Mouse (Mus musculus) urinary bladder, postnatal 14 days (tissue): Measurements from ENCODE around the gene Galntl6.

ENCODE experiments used
- DNase-seq: peaks from one replicate; pipeline ENCODE4 v3.0.0; 2021; ENCODE audit warnings: low spot score

Galntl6 gene

DNA sequence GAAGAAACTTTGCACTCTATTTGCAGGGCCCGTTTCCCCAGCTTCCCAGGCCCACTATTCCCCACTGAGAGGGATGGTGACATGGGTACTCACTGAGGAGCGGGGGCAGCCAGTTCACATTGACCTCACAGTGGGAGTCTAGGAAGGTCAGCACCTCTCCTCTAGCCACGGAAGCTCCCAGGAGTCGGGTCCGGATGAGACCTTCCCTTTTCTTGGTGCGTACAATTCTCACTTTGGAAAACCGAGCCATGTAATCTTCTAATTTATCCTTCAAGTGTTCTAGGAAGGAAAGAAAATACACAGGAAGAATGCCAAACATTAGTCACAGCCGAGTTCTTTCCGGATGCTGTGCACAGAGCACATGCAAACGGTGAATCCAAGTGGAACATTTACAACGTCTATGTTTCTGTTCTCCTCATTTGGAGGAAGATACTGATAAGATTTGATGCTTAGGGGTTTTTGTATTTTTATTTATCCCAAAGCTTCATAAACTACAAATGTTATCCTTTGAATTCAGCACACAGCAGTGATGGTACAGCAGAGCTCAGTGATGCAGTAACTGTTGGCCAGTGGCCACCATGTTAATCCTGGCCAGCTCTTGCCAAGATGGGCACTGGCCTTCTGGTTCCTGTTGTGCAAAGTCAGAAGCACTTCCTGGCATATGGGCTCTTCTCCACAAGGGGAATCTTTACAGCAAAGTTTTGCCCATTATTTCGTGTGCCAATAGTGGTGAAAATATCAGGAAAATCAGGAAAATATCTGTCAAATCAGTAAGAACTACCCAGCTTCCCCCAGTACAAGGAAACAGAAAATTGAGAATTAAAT, 949.9 kb downstream of the Galntl6 start:
- peak; percentile 12 for DNase-seq

DNA sequence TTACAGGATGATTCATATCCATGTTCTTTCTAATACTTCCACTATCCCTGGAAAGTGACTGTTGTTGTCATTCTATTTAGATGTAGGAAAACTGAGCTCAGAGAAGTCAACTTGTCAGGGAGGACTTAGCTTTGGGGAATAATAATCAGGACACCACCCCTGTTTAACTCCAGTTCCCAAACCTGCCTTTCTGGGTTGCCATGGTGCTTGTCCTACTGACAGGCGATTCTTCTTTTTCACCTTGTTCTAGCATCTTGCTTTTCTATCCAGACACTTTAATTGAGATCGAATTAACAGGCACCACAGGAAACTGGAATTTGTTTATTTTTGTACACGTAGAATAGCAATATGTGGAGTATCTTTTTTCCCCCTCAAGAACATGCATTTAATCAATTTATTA, 953.3 kb downstream of the Galntl6 start:
- no peak for DNase-seq

DNA sequence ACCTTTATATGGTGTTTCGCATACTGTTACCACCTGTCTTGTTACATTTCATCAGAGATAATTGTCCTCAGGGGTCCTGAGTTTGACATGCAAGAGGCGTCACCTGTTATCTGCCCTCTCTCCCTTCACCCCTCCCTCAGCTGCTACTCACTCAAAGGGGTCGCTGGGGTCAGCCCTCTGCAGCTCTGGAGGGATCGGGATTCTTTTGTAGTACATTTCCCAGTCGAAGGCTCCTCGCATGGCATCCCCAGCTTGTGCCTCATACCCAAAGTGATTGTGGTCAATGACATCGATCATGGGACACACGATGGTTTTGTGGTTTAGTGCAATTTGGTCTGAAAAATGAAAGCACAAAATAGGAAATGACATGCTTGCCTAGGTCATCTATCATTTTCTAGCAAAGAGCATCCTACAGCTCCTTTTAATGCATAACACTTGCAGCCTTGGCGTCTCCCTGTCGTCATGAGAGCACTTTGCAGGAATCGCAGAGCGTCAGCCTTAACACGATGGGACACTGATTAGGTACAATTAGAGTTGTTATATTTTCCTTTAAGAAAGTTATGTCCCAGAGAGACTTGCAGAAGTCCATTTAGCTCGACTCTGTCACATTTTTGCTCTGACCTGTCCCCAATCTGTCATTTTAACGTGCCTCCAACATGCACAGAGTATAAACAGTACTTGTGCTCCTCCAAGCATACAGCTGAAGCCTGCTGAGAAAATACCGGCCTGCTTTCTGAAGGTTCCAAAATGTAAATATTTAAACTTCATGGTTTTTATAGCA, 954.1 kb downstream of the Galntl6 start:
- DNase-seq, result no peak

DNA sequence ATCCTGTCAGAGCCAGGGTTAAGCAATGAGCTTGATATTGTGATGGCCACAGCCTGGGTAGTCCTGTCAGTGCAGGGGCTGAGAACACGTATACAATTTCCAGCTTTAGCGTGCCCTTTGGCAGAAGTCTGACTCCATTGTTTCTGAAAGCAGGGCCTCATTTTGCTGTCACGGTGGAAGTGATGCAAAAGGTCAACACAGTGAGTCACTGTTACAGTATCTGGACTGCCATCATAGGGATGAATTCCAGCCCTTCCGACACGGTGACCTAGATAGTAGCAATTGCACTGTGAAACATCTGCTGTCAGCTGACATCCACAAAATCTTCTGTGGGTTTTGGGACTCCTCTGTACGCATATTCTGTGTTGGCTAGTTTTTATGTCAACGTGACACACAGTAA, 956.9 kb downstream of the Galntl6 start:
- DNase-seq, result no peak

DNA sequence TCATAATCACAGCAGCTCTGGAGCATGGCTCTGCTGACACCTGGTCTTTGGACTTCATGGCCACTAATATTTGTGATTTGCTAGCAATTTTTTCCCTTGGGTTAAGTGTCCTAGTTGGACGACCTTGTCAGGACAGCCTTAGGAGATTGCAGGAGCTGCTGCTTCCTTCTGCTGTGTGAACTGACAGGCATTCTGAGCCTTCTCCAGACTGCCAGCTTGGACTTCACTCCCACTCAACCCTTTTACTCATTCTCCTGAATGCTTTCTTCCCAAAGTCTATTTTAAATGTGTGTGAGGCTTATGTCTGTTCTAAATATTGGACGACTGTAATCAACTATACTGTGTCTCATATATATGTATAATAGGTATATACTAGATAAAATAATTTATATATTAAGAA, 971.3 kb downstream of the Galntl6 start:
- no peak for DNase-seq

DNA sequence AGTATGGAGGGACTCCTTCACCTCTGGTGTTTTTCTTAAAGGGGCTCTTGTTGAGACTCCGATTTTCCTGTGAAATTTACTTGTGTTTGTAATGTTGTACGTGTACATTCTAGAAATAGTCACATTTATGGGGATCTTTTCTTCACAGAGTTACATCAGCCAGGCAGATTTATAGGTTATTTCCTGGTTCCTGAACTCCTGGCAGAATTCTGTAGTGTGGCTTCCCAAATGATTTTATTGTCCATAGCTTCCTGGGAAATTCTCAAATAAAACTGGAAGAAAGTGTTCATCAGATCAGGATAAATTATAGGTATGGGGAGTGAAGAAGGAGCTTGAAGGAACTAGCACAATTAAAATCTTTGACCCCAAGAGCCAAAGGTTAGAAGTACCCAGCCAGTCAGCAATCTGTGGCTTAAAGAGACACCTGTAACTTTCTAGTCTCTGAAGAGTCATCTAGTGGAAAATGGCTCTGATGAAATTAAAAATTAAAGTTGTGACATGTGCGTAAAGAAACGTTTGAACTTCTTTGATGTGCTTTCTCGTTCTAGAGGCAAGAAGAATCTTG, 972.5 kb downstream of the Galntl6 start:
- DNase-seq, result no peak

DNA sequence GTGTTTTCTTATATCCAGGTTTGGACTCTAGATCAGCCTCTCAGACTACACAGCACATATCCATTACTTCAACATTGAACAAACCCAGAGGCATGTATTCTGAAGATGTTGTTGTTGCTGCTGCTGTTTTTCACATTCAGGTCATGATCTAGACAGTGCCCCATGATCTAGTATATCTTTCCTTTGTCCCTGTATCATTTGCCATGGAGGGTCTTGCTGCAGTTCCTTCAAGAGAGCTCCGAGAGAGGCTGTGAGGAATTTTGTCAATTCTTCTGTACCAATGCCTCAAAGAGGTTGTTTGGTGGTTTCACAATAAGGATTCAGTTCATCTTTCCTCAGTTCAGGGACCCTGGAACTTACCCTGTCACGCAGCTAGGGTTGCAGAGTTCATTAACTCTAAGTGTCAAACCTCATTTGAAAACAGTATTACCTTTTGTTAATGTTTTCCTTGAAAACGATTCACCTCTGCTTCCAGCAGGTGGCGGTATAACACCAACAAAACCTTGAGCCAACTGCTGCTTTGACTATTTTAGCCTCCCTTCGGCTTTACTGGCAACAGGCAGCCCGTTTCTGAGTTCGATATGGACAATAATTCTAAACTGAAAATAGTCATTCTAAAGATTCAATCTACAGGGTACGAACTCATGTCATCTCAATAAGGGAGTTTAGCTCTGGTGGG, 973.1 kb downstream of the Galntl6 start:
- peak; percentile 47 for DNase-seq

DNA sequence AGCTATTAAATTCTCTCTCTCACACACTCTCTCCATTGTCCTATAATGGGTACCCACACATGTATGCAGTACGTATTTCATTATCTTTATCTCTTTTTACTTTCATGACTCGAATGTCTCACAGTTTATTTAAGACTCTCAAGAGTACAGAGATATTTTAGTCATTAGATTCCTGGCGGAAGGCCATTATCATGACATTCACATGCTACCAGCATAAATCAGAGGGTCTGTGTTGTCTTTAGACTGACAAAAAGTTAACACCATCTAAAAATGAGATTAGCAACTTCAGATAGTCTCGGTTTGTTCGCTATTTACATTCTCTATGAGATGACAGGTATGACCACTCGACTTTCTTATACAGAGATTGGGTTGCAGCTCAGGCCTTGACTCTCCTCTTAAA, 985.4 kb downstream of the Galntl6 start:
- DNase-seq, result no peak

DNA sequence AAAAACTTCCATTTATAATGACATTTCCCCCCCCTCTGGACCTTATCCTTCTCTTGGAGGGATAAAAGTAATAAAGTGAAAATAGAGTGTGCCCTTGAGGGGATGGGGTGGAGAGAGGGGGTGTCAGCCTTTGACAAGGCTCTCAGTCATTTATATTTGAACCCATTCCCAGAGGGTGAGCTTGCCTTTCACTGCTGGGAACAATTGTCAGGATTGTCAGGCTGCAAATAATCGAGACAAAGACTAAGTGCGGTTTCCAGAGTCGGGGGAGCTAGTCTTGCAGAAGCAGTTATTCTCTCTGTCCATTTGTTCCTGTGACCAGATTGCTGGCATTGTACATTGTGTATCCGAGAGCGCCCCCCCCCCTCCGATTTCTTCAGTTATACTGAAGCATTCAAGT, 988.9 kb downstream of the Galntl6 start:
- no peak for DNase-seq

DNA sequence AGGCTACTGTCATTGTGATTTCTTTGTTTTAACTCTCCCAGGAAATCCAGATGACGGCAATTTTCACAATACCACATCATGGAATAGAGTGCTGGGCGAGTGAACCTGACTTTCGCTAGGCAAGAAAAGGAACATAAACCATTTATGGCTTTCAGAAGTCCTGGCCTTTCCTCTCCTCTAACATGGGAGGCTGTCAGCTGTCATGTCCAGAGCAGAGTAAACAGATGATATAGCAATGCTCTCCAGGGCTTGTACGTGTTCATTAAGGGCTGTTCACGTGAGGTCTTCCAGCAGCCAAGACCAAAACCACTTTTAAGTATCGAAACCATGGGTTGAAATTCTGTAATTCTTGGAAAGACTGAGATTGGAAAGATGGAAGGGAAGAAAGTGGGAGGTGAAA, 989.3 kb downstream of the Galntl6 start:
- no peak for DNase-seq

DNA sequence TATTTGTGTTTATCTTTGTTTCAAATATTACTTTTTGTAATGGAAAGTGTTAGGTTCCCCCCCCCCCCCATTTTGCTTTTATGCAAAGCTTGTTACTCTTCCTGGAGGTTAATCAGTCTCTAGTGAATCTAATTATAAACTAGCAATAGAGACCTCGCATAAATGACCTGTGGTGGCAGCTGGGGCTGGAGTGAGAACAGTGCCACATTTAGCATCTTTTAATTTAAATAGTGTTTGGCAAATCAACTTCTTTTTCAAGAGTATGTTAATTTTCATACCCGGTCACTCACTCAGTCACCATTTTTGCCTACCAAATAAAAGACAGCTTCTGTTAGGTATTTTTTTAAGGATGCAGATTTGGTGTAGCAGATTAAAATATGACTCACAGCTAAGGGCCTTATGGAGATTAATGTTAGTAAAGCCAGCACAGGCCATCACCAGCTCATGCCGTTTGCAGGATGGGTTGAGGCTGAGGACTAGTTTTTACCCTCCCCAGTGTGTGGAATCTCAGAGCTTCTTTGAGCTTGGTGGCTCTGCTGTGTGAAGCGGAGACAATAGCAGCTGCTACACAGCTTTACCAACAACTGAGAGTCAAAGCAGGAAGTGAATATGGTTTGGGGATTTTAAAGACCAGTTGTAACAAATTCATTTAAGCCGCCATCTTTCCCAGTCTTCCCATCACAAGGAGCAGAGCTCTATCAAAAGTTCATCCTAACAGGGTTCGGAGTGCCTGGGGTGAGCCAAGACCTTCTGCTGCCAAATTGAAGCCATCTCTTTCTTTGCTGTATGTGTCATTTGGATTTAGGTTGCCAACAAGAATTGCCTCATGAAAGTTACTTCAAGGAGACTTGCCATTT, 990.0 kb downstream of the Galntl6 start:
- DNase-seq, result no peak

DNA sequence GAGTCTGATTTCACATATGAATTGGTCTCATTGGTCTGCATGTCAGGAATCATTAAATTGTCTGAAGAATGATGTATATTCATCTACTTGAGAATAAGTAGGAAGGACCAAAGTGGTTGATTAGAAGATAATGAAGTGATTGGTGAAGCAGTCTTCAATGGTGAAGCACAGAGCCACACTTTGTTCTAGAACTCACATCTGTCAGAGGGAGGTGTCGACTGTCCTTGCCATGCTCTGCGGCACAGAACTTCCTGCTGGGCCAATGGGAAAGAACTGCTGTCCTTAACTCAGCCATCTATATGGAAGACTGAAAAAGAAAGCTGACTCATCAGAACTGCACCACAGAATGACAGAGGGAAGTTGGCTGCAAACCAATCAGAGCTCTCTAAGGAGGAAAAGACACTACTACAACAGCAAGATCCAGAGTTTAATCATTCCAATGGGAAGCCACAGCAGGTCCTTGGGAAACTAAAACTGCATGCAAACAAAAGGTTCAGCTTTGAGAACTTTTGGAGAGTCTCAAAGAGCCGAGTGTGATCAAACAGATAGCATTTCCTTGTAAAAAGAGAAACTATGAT, 992.0 kb downstream of the Galntl6 start:
- DNase-seq, result no peak

DNA sequence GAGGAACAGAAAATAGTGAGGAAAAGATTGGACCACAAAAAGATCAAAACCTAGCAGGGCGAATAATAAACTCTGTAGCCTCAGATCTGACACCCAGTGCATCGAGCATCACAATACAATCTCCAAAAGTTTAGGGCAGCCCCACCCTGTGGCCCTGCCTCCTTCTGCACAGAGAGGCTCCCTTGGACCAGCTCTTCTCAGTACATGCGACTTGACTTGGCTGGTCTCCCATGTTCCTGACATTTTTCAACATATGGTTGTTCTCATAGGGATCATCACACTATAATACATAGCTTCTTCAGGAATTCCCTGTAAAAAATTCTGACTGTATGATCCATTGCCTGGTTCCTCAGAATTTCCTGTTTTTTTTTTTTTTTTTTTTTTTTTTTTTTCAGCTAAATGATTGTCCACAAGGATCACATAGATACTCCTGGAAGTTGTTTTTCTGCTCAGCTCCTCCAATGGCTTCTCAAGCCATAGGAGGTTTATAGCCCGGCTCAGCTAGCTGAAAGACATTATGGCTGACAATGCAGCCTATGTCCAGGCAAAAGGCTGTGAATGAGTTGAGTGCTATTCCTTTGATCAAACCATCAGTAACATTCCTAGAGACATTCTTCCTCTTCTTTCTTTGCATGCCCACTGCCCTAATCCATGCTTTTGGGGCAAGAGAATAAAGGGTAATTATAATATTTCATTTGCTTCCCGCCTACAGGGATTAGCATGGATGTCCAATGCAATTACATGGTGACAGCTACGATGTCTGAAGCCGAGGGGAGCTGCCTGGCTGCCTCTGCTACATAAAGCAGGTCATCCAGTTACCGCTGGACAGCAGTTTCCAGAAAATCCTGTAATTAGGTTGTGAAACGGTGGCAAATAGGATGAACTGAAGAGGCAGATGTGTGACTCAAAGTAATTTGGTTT, 993.5 kb downstream of the Galntl6 start:
- DNase-seq, result no peak

DNA sequence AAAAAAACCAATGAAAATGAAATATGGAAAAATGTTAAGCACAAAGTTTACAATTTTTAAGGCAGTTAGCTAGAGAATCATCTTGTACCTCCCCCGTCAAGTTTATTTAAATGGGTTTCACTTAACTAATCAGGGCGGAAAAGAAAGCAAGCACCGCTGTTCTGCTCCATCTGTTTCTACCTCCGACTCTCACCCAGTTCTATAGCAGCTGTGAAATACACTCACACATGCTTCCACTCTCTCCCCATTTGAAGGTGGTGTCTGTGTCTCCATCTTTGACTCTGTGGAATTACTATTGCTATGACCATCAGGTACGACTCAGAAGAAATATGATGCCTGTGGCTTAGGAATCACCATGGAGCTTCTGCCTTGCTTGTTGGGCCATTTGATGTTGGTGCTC, 1019.1 kb downstream of the Galntl6 start:
- no peak for DNase-seq

DNA sequence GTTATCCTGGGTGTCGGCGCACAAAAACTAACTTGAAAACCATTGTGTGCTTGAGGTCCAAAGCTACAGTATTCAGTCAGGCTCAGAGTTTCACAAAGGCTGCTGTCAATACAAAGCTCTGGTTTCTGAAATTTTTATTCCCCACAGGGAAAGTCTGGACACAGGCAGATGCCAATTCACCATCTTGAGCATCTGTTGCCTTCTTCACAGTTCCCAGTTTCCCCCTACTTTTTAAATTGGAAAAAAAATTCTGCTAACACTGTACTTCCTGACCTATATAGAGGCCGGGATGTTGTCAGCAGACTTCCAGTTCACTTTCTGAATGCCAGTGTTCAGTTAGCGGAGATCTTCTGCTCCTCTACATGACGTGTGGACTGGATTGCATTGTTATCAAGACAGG, 1020.3 kb downstream of the Galntl6 start:
- DNase-seq, result no peak

DNA sequence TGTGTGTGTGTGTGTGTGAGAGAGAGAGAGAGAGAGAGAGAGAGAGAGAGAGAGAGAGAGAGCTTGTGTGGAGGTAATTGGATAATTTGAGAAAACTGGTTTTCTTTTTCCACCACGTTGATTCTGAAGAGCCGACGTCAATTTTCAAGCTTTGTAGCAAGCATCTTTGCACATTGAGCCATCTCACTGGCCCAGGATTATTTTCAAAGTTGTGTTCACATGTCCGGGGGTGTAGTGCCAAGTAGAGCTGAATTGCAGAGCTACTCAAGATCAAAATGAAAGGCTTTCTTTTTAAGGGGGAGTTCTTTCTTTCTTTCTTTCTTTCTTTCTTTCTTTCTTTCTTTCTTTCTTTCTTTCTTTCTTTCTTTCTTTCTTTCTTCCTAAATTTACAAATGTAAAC, 1022.3 kb downstream of the Galntl6 start:
- DNase-seq, result no peak

DNA sequence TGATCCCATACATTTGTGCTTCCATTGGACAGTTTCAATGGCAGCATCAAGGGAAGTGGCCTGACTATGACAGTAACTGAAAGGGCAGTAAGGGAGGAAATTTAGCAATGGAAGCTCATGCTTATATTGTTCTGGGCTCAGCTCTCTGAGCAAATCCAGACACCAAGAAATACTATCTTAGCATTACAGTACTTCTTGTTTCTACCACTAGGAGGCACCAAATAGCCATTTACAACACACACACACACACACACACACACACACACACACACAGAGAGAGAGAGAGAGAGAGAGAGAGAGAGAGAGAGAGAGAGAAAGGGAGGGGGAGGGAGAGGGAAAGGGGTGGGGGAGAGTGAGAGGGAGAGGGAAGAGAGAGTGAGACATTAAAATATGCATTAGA, 1023.6 kb downstream of the Galntl6 start:
- DNase-seq, result no peak

DNA sequence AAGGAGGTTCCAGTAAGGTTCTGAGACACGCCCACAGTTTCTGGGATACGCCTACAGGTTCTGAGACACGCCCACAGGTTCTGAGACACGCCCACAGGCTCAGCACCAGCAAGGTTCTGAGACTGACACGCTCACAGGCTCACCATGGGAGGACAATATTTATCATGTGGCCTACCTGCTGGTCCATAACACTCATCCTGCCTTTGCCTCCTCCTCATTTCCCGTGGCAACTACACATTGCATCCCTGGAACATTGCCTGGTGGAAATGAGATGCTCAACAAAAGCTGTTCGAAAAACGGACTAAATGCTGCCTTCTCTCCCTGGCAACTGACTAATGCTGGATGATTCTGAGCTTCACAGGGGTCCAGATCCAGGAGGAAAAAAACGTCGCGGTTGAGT, 1033.0 kb downstream of the Galntl6 start:
- DNase-seq, result no peak

DNA sequence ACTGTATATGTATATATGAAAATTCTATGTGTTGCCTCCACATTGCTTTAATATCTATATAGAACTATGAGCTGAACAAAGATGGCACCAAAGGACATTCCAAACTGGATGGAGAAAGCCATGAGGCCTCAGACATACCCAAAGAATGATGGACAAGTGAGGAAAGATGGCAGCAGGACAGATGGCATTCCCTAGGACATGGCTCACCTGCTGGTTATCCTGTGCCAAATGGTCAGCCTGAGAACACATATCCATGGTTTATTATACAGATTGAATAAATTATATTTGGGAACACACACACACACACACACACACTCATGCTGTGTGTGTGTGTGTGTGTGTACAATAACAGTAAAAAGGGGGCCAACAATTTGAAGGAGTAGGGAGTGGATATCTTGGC, 1063.4 kb downstream of the Galntl6 start:
- DNase-seq, result no peak

DNA sequence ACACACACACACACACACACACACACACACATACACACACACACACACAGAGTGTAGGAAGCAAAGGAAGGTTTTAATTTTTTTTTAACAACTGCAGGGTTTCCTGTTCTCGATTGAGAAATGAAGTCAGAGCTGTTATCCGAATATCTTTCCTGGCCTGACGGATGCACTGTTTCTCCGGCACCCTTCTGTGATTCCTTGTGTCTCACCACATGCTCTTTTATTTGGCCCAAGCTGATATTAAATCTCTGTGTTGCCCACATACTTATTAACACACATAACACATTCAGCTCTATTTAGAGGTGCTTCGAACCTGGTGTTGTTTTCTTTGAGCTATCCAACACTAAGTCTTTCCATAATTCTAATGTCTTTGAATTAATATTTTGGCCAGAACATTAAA, 1069.0 kb downstream of the Galntl6 start:
- DNase-seq, result no peak
